Mouse (Mus musculus): ENCODE data around the gene Qrich2. TPM values are rescaled to one million over a fixed set of nuclear protein-coding genes. Genes with fewer than 3 reads are reported as not detected.
"Not testable (repeated sequence)": the region's sequence is repeated elsewhere in the genome, so short reads cannot be mapped to it uniquely, and the experiment has no call there.

The Qrich2 gene
- polyA plus RNA-seq, 1 experiment from 2014 or later = 0.08 TPM

- Histone ChIP-seq H3K9ac (ENCODE audit: low read length) (no peak overlapping the region), H3K27ac (replicated peaks) (0 out of 2 replicates have a peak overlapping the region, but pooled peaks have one; percentile 18), H3K4me1 (replicated peaks; ENCODE audit: control insufficient read depth, insufficient read depth) (0 out of 2 replicates have a peak, but pooled peaks cover 2% of the 10 kb centered on the region), H3K36me3 (ENCODE audit: control insufficient read depth, insufficient read depth, low read length) (no peaks in the 10 kb centered on the region), H3K27me3 (ENCODE audit: control insufficient read depth, insufficient read depth, low read length) (no peaks in the 10 kb centered on the region), H3K4me3 (ENCODE audit: low read depth, low read length) (no peak overlapping the region), H3K4me2 (replicated peaks; ENCODE audit: low read depth) (no peak overlapping the region), H3K9me3 (ENCODE audit: control insufficient read depth, low read length) (no peaks in the 10 kb centered on the region)
- TF ChIP-seq CTCF (IDR thresholded peaks at IDR 0.05; ENCODE audit: low read depth) (no peak), EP300 (optimal IDR thresholded peaks at IDR 0.05) (no peak)
- WGBS = 60% methylated on average over 6 of the region's 6 CpGs
- no peak for ATAC-seq (ENCODE audit: low FRiP score, low TSS enrichment)
- DNase-seq (ENCODE audit: low spot score) = no peak
Measured at GRCm38 (mm10) chr11:116416196-116416943, 49.7 kb downstream of the Qrich2 start.

GRCm38 (mm10) chr11:116413631-116414022 is 52.4 kb downstream of the Qrich2 start:
- 79% methylated on average over 4 of the region's 4 CpGs for WGBS
- DNase-seq (ENCODE audit: low spot score) (no peak), ATAC-seq (ENCODE audit: low FRiP score, low TSS enrichment) (no peak)
- Histone ChIP-seq H3K9ac (ENCODE audit: low read length) (no peak overlapping the region), H3K4me1 (replicated peaks; ENCODE audit: control insufficient read depth, insufficient read depth) (0 out of 2 replicates have a peak, but pooled peaks cover 2% of the 10 kb centered on the region), H3K4me2 (replicated peaks; ENCODE audit: low read depth) (peak overlapping the region; percentile 95; the same call in 1 of the 2 replicates), H3K27ac (replicated peaks) (no peak overlapping the region), H3K27me3 (ENCODE audit: control insufficient read depth, insufficient read depth, low read length) (no peaks in the 10 kb centered on the region), H3K36me3 (ENCODE audit: control insufficient read depth, insufficient read depth, low read length) (no peaks in the 10 kb centered on the region), H3K4me3 (ENCODE audit: low read depth, low read length) (no peak overlapping the region), H3K9me3 (ENCODE audit: control insufficient read depth, low read length) (no peaks in the 10 kb centered on the region)
- no peak for TF ChIP-seq EP300 (optimal IDR thresholded peaks at IDR 0.05)
- TF ChIP-seq CTCF (IDR thresholded peaks at IDR 0.05; ENCODE audit: low read depth) = no peak

GRCm38 (mm10) chr11:116412904-116413630 is 53.0 kb downstream of the Qrich2 start, which contains the start of gene Rnf157:
TSS of gene Rnf157 (minus strand) at chr11:116413032.
- no peak within 1 kb of the TSS for H3K27ac ChIP-seq (replicated peaks)

GRCm38 (mm10) chr11:116412028-116412827 is 53.8 kb downstream of the Qrich2 start:
- TF ChIP-seq EP300 (optimal IDR thresholded peaks at IDR 0.05) = no peak
- TF ChIP-seq CTCF (IDR thresholded peaks at IDR 0.05; ENCODE audit: low read depth) = no peak
- no peak overlapping the region for H3K27ac ChIP-seq (replicated peaks)
- under 1% methylated on average over 59 of the region's 76 CpGs for WGBS

More at GRCm38 (mm10) chr11:116412904-116413630, 53.0 kb downstream of the Qrich2 start, which contains the start of gene Rnf157:
- TF ChIP-seq CTCF (IDR thresholded peaks at IDR 0.05; ENCODE audit: low read depth) (no peak), EP300 (optimal IDR thresholded peaks at IDR 0.05) (no peak)
- Histone ChIP-seq H3K9ac (ENCODE audit: low read length) (peak within 1 kb of the TSS; percentile 73), H3K4me1 (replicated peaks; ENCODE audit: control insufficient read depth, insufficient read depth) (0 out of 2 replicates have a peak, but pooled peaks cover 2% of the 10 kb centered on the region), H3K4me3 (ENCODE audit: low read depth, low read length) (peak within 1 kb of the TSS; percentile 62), H3K4me2 (replicated peaks; ENCODE audit: low read depth) (peak within 1 kb of the TSS; percentile 95), H3K27me3 (ENCODE audit: control insufficient read depth, insufficient read depth, low read length) (no peaks in the 10 kb centered on the region), H3K9me3 (ENCODE audit: control insufficient read depth, low read length) (no peaks in the 10 kb centered on the region), H3K36me3 (ENCODE audit: control insufficient read depth, insufficient read depth, low read length) (no peaks in the 10 kb centered on the region)
- DNase-seq (ENCODE audit: low spot score) = peak; percentile 64
- ATAC-seq (ENCODE audit: low FRiP score, low TSS enrichment) = peak; percentile 81
- 3% methylated on average over 64 of the region's 82 CpGs for WGBS

GRCm38 (mm10) chr11:116411582-116411981 is 54.5 kb downstream of the Qrich2 start:
- H3K4me3 ChIP-seq (ENCODE audit: low read depth, low read length) = 0 out of 2 replicates have a peak overlapping the region, but pooled peaks have one; percentile 62
- no peak for TF ChIP-seq CTCF (IDR thresholded peaks at IDR 0.05; ENCODE audit: low read depth)
- no peak for TF ChIP-seq EP300 (optimal IDR thresholded peaks at IDR 0.05)
- DNase-seq (ENCODE audit: low spot score) (no peak), ATAC-seq (ENCODE audit: low FRiP score, low TSS enrichment) (no peak)
- no peak overlapping the region for H3K9ac ChIP-seq (ENCODE audit: low read length)
- H3K4me2 ChIP-seq (replicated peaks; ENCODE audit: low read depth) = peak overlapping the region; percentile 95
- 0 out of 2 replicates have a peak, but pooled peaks cover 2% of the 10 kb centered on the region for H3K4me1 ChIP-seq (replicated peaks; ENCODE audit: control insufficient read depth, insufficient read depth)
- H3K27me3 ChIP-seq (ENCODE audit: control insufficient read depth, insufficient read depth, low read length) = no peaks in the 10 kb centered on the region
- H3K36me3 ChIP-seq (ENCODE audit: control insufficient read depth, insufficient read depth, low read length) = no peaks in the 10 kb centered on the region
- WGBS = 48% methylated on average over 6 of the region's 6 CpGs
- no peaks in the 10 kb centered on the region for H3K9me3 ChIP-seq (ENCODE audit: control insufficient read depth, low read length)
- no peak overlapping the region for H3K27ac ChIP-seq (replicated peaks)

More at GRCm38 (mm10) chr11:116412028-116412827, 53.8 kb downstream of the Qrich2 start:
- Histone ChIP-seq H3K4me3 (ENCODE audit: low read depth, low read length) (peak overlapping the region; percentile 62), H3K9me3 (ENCODE audit: control insufficient read depth, low read length) (no peaks in the 10 kb centered on the region), H3K9ac (ENCODE audit: low read length) (peak overlapping the region; percentile 73), H3K27me3 (ENCODE audit: control insufficient read depth, insufficient read depth, low read length) (no peaks in the 10 kb centered on the region), H3K4me1 (replicated peaks; ENCODE audit: control insufficient read depth, insufficient read depth) (0 out of 2 replicates have a peak, but pooled peaks cover 2% of the 10 kb centered on the region), H3K4me2 (replicated peaks; ENCODE audit: low read depth) (peak overlapping the region; percentile 95), H3K36me3 (ENCODE audit: control insufficient read depth, insufficient read depth, low read length) (no peaks in the 10 kb centered on the region)
- DNase-seq (ENCODE audit: low spot score) (no peak), ATAC-seq (ENCODE audit: low FRiP score, low TSS enrichment) (peak; percentile 57)

- not testable (repeated sequence) for H3K36me3 ChIP-seq (ENCODE audit: control insufficient read depth, insufficient read depth, low read length); H3K27me3 ChIP-seq (ENCODE audit: control insufficient read depth, insufficient read depth, low read length); H3K9me3 ChIP-seq (ENCODE audit: control insufficient read depth, low read length); H3K4me1 ChIP-seq (replicated peaks; ENCODE audit: control insufficient read depth, insufficient read depth); H3K4me2 ChIP-seq (replicated peaks; ENCODE audit: low read depth); DNase-seq (ENCODE audit: low spot score); H3K4me3 ChIP-seq (ENCODE audit: low read depth, low read length); ATAC-seq (ENCODE audit: low FRiP score, low TSS enrichment); H3K9ac ChIP-seq (ENCODE audit: low read length); H3K27ac ChIP-seq (replicated peaks)
- WGBS = 90% methylated on average over 3 of the region's 4 CpGs
Measured at GRCm38 (mm10) chr11:116410415-116410814, 55.6 kb downstream of the Qrich2 start.

All from stomach, postnatal 0 days (tissue).